Mouse (Mus musculus): ENCODE measurements around the gene Rdh16f1. TPM values are rescaled to one million over a fixed set of nuclear protein-coding genes. Genes with fewer than 3 reads are reported as not detected.

Gene Rdh16f1
- 0.13 TPM for polyA plus RNA-seq (2017; shearing (Covaris generic))

DNA sequence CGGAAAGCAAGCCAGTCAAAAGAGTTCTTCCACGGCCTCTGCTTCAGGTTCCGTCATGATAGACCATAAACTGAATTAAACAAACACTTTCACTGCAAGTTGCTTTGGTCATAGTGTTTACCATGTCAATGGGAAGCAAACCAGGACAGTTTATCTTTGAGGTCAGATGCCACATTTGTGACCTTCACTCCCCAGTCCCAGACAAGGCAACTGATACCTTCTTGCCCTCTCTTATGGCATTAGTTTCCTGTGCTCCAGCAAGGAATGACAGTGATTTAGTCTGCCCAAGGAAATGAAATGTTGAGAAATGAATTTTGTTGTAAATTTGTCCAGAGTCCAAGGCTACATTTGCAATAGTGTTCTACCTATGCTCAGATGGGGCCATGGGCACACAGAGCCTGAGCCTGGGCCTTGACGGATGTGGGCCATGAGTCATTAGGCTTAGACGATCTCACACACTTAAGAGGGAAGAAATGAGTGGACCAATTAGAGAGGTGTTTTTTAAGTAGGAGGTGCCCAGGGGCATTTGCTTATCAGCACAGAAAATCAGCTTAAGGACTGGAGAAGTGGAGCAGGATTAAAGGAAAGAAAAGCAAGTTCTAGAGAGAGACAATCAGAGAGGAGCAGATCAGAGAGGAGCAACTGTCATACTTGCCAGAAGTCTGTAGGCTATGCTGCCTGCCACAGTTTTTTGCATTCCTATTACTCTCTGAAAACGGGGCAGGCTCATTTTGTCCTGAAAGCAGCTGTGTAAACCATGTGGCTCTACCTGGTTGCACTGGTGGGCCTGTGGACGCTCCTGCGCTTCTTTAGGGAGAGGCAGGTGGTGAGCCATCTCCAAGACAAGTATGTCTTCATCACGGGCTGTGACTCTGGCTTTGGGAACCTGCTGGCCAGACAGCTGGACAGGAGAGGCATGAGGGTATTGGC, at the start of gene Rdh16f1, which contains the start of gene Rdh1:
Gene Rdh16f1 (plus strand): TSS at position 607 of the 930 bp plus-strand sequence.
Gene Rdh1 (plus strand): TSS at position 541 of the 930 bp plus-strand sequence.

GRCm38 (mm10) chr10:127724178-127724577, 35.4 kb upstream of the Rdh16f1 start, which contains the start of gene Tac2:
Tac2 (plus strand) TSS chr10:127724478.

GRCm38 (mm10) chr10:127739083-127739660, 20.4 kb upstream of the Rdh16f1 start, which contains the start of gene Zbtb39:
Zbtb39 (plus strand) TSS chr10:127739538.

GRCm38 (mm10) chr10:127751548-127751947, 8.0 kb upstream of the Rdh16f1 start, which contains the start of gene Gpr182:
Gpr182 (minus strand) TSS chr10:127751732.

GRCm38 (mm10) chr10:127776011-127776410, 16.4 kb downstream of the Rdh16f1 start, which contains the start of gene Rdh9:
Rdh9 (plus strand) TSS chr10:127776386.

GRCm38 (mm10) chr10:127800891-127801290, 41.3 kb downstream of the Rdh16f1 start, which contains the start of gene Rdh16:
Rdh16 (plus strand) TSS chr10:127801152.

Other genes with a start within 250 kb of the Rdh16f1 start
- gene Ndufa4l2, start 244.8 kb upstream of the Rdh16f1 start, polyA plus RNA-seq (2017; shearing (Covaris generic)): not detected
- 95.5 TPM for gene Shmt2, start 237.3 kb upstream of the Rdh16f1 start, polyA plus RNA-seq (2017; shearing (Covaris generic))
- gene Nxph4, start 225.2 kb upstream of the Rdh16f1 start, polyA plus RNA-seq (2017; shearing (Covaris generic)): not detected
- 1.4 TPM for gene Lrp1, start 138.6 kb upstream of the Rdh16f1 start, polyA plus RNA-seq (2017; shearing (Covaris generic))
- gene Stat6, start 116.8 kb upstream of the Rdh16f1 start, polyA plus RNA-seq (2017; shearing (Covaris generic)): 291 TPM
- gene Nemp1, start 92.9 kb upstream of the Rdh16f1 start, polyA plus RNA-seq (2017; shearing (Covaris generic)): 13.9 TPM
- 73.1 TPM for gene Nab2, start 91.2 kb upstream of the Rdh16f1 start, polyA plus RNA-seq (2017; shearing (Covaris generic))
- 0.11 TPM for gene Myo1a, start 54.6 kb upstream of the Rdh16f1 start, polyA plus RNA-seq (2017; shearing (Covaris generic))
- gene Tac2, start 35.3 kb upstream of the Rdh16f1 start, polyA plus RNA-seq (2017; shearing (Covaris generic)): not detected
- gene Zbtb39, start 20.2 kb upstream of the Rdh16f1 start, polyA plus RNA-seq (2017; shearing (Covaris generic)): 0.28 TPM
- gene Gpr182, start 8.1 kb upstream of the Rdh16f1 start, polyA plus RNA-seq (2017; shearing (Covaris generic)): 0.09 TPM
- gene Rdh1, start 66 bp upstream of the Rdh16f1 start, polyA plus RNA-seq (2017; shearing (Covaris generic)): 0.17 TPM
- not detected for gene Rdh9, start 16.6 kb downstream of the Rdh16f1 start, polyA plus RNA-seq (2017; shearing (Covaris generic))
- gene Rdh16, start 41.4 kb downstream of the Rdh16f1 start, polyA plus RNA-seq (2017; shearing (Covaris generic)): not detected
- gene Rdh19, start 90.1 kb downstream of the Rdh16f1 start, polyA plus RNA-seq (2017; shearing (Covaris generic)): not detected
- gene Rdh16f2, start 106.7 kb downstream of the Rdh16f1 start, polyA plus RNA-seq (2017; shearing (Covaris generic)): not detected
- gene Rdh7, start 129.0 kb downstream of the Rdh16f1 start, polyA plus RNA-seq (2017; shearing (Covaris generic)): not detected
- gene Sdr9c7, start 138.7 kb downstream of the Rdh16f1 start, polyA plus RNA-seq (2017; shearing (Covaris generic)): not detected
- gene Hsd17b6, start 247.8 kb downstream of the Rdh16f1 start, polyA plus RNA-seq (2017; shearing (Covaris generic)): not detected